Mouse (Mus musculus): ENCODE data around the gene Pea15a. TPM values are rescaled to one million over a fixed set of nuclear protein-coding genes. Genes with fewer than 3 reads are reported as not detected.
"Not testable (repeated sequence)": the region's sequence is repeated elsewhere in the genome, so short reads cannot be mapped to it uniquely, and the experiment has no call there.

The Pea15a gene
- 405 and 443 TPM in 2 replicates for polyA plus RNA-seq (2016; fragmentation: Nextera tagmentation; extraction: Ambion mirVana)

DNA sequence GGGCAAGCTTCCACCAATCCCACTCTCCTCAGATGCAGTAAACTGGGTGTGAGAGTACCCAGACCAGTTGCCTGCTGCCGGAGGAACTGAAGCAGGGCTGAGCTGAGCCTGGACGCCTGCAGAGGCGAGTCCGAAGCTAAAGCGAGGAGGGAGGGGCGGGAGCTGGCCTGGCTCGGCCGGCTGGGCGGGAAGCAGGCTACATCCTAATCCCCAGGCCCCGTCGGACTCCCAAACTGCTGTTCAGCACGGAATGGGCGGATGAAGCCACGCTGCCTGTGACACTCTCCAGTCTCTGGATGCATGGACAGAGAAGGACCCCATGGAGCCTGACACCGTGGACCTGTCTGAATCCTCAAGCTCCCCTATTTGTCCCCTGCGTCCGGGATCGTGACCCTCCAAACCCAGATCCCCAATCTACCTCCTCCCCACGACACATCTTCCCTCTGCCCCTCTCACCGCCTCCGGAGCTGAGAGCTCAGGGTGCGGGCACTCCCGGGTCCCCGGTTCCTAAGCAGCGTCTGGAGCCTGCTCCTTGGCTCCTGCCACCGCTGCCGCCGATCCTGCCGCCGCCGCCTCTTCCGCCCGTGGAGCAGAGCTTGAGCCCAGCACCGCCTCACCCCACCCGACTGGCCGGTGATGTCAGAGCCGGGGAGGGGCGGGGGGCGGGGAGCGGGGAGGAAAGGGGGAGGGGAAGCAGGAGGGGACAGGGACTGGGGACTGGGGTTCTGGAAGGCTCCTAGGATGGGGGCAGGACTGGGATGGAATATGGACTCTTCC, at the start of gene Pea15a:
TSS of gene Pea15a (minus strand) at position 664 of the 777 bp plus-strand sequence.
- Histone ChIP-seq H3K27ac (peak within 1 kb of the TSS; percentile 99), H3K9ac (peak within 1 kb of the TSS; percentile 91), H3K4me3 (replicated peaks) (peak within 1 kb of the TSS; percentile 84), H3K27me3 (no peaks in the 10 kb centered on the region), H3K4me2 (peak within 1 kb of the TSS; percentile 73), H3K4me1 (peaks cover 60% of the 10 kb centered on the region), H3K9me3 (no peaks in the 10 kb centered on the region), H3K36me3 (replicated peaks) (no peaks in the 10 kb centered on the region)
- under 1% methylated on average over 40 of the region's 40 CpGs for WGBS
- peak; percentile 74 for ATAC-seq (ENCODE audit: low FRiP score)

DNA sequence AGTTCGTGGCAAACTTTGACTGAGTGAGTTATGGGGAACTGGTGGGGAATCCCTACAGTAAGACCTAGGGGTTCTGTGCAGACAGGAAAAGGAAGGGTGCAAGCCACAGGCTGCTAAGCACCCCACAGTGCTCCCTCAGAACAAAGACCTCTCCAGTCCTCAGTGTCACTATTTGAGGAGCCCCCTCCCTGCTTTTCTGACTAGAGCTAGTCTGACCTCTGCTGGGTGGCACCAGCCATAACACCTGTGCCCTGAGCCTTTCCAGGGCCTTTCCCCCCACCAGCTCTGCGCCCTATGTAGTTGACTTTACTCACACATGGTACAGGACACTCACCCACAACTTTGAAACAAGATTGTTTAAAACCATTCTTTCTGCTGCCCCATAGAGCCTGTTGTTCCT, 41.1 kb upstream of the Pea15a start:
- H3K27ac ChIP-seq = no peak overlapping the region
- 46% methylated on average over 2 of the region's 2 CpGs for WGBS
- no peaks in the 10 kb centered on the region for H3K36me3 ChIP-seq (replicated peaks)

DNA sequence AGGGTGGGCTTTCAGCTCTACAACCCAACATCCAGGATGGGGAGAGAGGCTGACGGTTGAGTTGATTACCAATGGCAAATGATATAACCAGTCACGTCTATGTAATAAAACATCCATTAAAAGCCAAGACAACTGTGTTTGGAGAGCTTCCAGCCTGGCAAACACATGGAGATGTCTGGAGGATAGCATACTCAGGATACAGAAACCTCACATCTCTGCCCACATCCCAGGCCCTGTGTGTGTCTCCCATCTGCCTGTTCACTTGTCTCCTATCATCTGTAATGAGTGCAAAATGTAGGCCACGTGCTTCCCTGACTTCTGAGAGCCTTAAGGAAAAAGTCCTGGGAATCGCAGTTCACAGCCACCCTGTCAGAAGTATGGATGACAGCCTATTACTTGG, 40.6 kb upstream of the Pea15a start:
- 72% methylated on average over 4 of the region's 4 CpGs for WGBS
- peaks cover 25% of the 10 kb centered on the region for H3K4me1 ChIP-seq
- H3K36me3 ChIP-seq (replicated peaks) = no peaks in the 10 kb centered on the region
- H3K4me3 ChIP-seq (replicated peaks) = no peak overlapping the region
- H3K9ac ChIP-seq = no peak overlapping the region
- H3K4me2 ChIP-seq = no peak overlapping the region
- no peaks in the 10 kb centered on the region for H3K9me3 ChIP-seq
- no peak overlapping the region for H3K27ac ChIP-seq
- H3K27me3 ChIP-seq = peaks cover 12% of the 10 kb centered on the region
- ATAC-seq (ENCODE audit: low FRiP score) = no peak

More for the DNA sequence above, 41.1 kb upstream of the Pea15a start:
- H3K9me3 ChIP-seq = no peaks in the 10 kb centered on the region
- H3K4me2 ChIP-seq = no peak overlapping the region
- peaks cover 12% of the 10 kb centered on the region for H3K27me3 ChIP-seq
- ATAC-seq (ENCODE audit: low FRiP score) = peak; percentile 66
- peaks cover 20% of the 10 kb centered on the region for H3K4me1 ChIP-seq
- no peak overlapping the region for H3K4me3 ChIP-seq (replicated peaks)
- H3K9ac ChIP-seq = no peak overlapping the region

DNA sequence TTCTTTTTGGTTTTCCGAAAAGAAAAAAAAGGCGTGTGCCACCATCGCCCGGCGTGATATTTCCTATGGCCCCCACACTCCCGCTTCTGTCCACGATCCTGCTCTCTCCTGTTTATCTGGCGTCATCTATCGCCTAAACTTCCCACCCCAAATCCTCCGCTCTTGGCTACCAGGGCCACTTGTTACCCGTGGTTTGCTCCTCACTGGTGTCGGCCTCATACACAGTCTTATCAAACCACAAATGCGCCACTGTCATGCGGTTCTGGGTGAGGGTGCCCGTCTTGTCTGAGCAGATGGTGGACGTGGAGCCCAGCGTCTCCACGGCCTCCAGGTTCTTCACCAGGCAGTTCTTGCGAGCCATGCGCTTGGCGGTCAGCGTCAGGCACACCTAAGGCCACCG, 38.0 kb upstream of the Pea15a start:
- H3K4me1 ChIP-seq = peaks cover 35% of the 10 kb centered on the region
- 54% methylated on average over 23 of the region's 23 CpGs for WGBS
- H3K4me3 ChIP-seq (replicated peaks) = peak overlapping the region; percentile 4; the same call in 1 of the 2 replicates
- H3K9ac ChIP-seq; H3K36me3 ChIP-seq (replicated peaks); H3K4me2 ChIP-seq; H3K9me3 ChIP-seq; ATAC-seq (ENCODE audit: low FRiP score); H3K27ac ChIP-seq: not testable (repeated sequence)
- H3K27me3 ChIP-seq = peaks cover 12% of the 10 kb centered on the region

DNA sequence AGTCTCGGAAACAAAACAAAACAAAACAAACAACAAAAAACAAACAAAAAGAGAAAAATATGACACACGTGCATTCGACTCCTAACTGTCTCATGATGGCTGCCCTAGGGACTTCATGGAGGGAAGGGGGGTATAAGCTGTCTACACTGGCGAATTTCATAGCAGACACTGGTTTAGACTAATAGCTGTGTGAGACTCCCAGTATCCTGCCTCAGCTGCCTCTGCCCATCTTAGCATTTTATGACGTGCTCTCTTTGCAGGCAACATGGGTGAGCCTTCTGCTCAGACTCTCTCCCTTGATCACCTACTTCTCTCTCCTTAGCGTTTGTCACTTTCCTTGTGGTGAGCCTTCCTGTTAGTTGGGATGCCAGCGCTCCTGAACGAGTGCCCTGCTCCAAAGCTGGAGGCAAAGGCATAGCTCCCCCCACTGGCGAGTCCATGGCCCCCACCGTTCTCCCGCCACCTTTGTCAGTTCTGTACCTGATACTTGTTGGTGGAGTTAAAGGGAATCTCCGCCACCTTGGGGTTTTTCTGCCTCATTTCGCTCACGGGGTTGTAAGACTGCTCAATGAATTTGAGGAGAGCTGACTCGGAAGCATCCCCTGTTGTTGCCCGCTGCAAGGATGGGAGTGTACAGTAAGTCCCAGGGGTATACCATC, 37.1 kb upstream of the Pea15a start:
- H3K27ac ChIP-seq = peak overlapping the region; percentile 81; the same call in 1 of the 2 replicates
- peaks cover 12% of the 10 kb centered on the region for H3K27me3 ChIP-seq
- no peaks in the 10 kb centered on the region for H3K36me3 ChIP-seq (replicated peaks)
- peaks cover 35% of the 10 kb centered on the region for H3K4me1 ChIP-seq
- no peaks in the 10 kb centered on the region for H3K9me3 ChIP-seq
- no peak overlapping the region; the same call in 1 of the 2 replicates for H3K4me3 ChIP-seq (replicated peaks)
- 29% methylated on average over 16 of the region's 16 CpGs for WGBS
- ATAC-seq (ENCODE audit: low FRiP score) = 0 out of 2 replicates have a peak, but pooled peaks have one; percentile 5
- H3K9ac ChIP-seq = no peak overlapping the region
- peak overlapping the region; percentile 6 for H3K4me2 ChIP-seq

DNA sequence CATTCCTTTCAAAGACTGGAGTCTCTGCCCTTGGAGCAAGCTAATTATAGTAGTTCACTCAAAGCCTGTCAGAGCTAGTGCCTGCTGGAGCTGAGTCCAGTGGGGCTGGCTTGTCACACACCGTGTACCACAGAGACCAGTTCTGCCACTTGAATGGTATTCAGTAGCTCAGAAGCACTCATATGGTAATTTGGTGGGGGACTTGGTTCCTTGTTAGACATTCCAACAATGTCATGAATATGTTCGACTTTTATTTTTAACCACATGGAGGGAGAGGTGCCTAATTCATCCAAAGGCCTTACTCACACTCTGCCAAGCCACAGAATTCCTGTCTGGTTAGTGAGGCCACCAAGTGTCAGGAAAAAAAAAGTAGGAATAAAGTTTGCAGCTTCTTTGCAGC, 35.8 kb upstream of the Pea15a start:
- 11% methylated on average over 2 of the region's 2 CpGs for WGBS
- ATAC-seq (ENCODE audit: low FRiP score) = peak; percentile 92
- Histone ChIP-seq H3K27ac (peak overlapping the region; percentile 81), H3K27me3 (peaks cover 12% of the 10 kb centered on the region), H3K4me3 (replicated peaks) (no peak overlapping the region), H3K9me3 (no peaks in the 10 kb centered on the region), H3K4me1 (peaks cover 35% of the 10 kb centered on the region), H3K9ac (no peak overlapping the region), H3K36me3 (replicated peaks) (no peaks in the 10 kb centered on the region), H3K4me2 (no peak overlapping the region)

DNA sequence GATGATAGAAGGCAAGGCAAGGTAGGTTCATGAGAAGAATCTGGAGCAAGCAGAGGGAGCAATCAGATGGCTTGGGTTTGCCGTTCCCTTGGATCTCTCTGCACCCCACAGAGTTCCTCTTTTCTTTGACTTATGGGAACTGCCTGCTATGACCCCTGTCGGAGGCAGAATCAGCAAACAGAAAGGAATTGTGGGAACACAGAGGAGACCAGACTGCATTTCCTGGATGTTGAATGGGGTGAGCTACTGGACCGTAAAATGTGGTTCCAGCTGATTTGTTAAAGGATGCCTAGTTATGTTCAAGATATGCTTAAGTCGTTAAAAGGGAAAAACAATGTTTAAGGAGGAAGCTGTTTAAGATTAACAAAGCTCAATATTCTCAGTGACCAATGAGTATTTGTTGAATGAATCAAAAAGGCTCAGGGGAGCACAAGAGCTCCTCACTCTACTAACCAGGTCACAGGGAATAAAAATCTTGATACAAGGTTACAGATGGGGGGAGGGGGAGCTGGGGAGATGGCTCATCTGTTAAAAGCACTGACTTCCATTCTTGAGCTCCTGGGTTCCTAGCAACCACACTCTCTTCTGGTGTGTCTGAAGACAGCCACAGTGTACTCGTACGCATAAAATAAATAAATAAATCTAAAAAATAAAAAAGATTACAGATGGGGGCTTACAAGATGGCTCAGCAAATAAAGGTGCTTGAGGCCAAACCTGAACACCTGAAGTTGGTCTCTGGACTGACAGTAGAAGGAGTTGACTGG, 34.5 kb upstream of the Pea15a start:
- Histone ChIP-seq H3K4me2 (no peak overlapping the region), H3K27ac (peak overlapping the region; percentile 73; the same call in 1 of the 2 replicates), H3K9me3 (no peaks in the 10 kb centered on the region), H3K27me3 (peaks cover 12% of the 10 kb centered on the region), H3K36me3 (replicated peaks) (no peaks in the 10 kb centered on the region), H3K4me3 (replicated peaks) (no peak overlapping the region), H3K4me1 (peaks cover 35% of the 10 kb centered on the region), H3K9ac (no peak overlapping the region)
- WGBS = 38% methylated on average over 6 of the region's 6 CpGs
- no peak for ATAC-seq (ENCODE audit: low FRiP score)

DNA sequence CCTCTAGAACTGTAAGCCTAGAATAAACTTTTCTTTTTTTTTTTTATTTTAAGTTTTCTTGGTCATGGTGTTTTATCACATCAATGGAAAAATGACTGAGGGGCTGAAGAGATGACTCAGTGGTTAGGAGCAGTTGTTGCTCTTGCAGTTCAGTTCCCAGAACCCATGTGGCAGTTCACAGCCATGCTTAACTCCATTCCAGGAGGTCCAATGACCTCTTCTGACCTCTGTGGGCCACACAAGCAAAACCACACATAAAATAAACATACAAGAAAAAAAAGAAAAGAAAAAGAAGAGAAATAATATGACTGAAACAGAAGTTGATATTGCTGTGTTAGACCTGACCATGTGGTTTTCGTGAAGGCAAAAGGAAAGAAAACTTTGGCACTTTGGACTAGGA, 22.6 kb upstream of the Pea15a start:
- no peak overlapping the region for H3K9ac ChIP-seq
- 84% methylated on average over 1 of the region's 1 CpGs for WGBS
- H3K36me3 ChIP-seq (replicated peaks) = no peaks in the 10 kb centered on the region
- no peak overlapping the region for H3K4me2 ChIP-seq
- H3K4me3 ChIP-seq (replicated peaks) = no peak overlapping the region
- H3K27ac ChIP-seq = no peak overlapping the region
- no peaks in the 10 kb centered on the region for H3K27me3 ChIP-seq
- no peaks in the 10 kb centered on the region for H3K9me3 ChIP-seq
- H3K4me1 ChIP-seq = no peaks in the 10 kb centered on the region
- no peak for ATAC-seq (ENCODE audit: low FRiP score)

DNA sequence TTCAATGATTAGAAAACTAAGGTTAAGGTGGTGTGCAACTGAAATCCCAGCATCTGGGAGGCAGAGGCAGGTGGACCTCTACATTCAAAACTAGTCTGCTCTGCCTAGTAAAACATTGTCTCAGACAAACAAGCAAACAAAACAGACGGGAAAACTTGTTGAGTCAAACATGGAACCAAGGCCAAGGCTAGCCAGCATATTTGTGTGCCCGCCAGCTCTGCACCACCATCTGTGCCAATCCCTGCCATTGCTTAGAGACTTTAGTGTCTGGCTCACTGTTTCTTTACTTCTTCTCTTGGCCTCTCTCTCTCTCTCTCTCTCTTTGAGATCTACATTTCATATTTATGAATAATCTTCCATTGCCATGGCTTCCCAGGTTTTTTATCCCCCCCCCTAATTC, 21.6 kb upstream of the Pea15a start:
- 86% methylated on average over 2 of the region's 2 CpGs for WGBS
- no peaks in the 10 kb centered on the region for H3K4me1 ChIP-seq
- H3K27me3 ChIP-seq = no peaks in the 10 kb centered on the region
- no peaks in the 10 kb centered on the region for H3K36me3 ChIP-seq (replicated peaks)
- no peak overlapping the region for H3K9ac ChIP-seq
- no peak overlapping the region for H3K27ac ChIP-seq
- H3K4me2 ChIP-seq = no peak overlapping the region
- no peaks in the 10 kb centered on the region for H3K9me3 ChIP-seq
- no peak for ATAC-seq (ENCODE audit: low FRiP score)
- no peak overlapping the region for H3K4me3 ChIP-seq (replicated peaks)

DNA sequence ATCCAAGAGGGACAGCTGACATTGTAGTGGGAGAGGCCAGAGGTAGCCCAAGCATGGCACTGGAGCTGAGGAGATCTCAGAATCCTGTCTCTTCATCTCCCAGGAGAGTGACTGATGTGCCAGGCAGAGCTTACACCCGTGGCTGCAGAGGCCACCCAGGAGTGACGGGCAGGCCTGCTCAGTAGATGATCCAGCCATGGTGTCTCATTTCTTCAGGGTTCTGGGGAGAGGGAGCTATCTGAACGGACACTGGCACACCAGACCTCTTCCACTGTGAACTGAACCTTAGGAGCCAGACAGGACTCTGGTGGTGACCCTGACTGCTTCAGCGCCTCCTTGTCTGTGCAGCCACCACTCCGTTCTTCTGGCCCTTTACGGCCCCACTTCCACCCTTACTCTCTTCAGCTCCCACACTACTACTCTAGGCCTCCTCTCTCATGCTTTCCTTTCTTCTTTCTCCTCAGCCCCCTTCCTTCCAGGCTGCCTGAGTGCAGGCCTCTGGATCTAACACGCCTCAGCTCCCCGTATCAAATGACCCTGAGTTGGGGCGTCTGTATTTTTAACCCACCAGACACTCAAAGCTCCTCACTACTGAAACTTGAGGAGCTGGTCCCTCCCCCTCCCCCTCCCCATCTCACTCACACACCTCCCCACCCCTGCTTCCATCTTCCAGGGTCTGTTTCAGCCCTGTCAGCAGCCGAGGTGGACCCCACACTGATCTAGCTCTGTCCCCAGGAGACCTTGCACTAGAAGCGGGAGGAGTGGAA, 14.9 kb upstream of the Pea15a start:
- Histone ChIP-seq H3K4me3 (replicated peaks) (no peak overlapping the region), H3K27ac (peak overlapping the region; percentile 57), H3K9me3 (no peaks in the 10 kb centered on the region), H3K27me3 (no peaks in the 10 kb centered on the region), H3K4me2 (no peak overlapping the region), H3K4me1 (peaks cover 57% of the 10 kb centered on the region), H3K9ac (peak overlapping the region; percentile 21; the same call in 1 of the 2 replicates), H3K36me3 (replicated peaks) (no peaks in the 10 kb centered on the region)
- WGBS = 43% methylated on average over 11 of the region's 11 CpGs
- ATAC-seq (ENCODE audit: low FRiP score) = no peak

DNA sequence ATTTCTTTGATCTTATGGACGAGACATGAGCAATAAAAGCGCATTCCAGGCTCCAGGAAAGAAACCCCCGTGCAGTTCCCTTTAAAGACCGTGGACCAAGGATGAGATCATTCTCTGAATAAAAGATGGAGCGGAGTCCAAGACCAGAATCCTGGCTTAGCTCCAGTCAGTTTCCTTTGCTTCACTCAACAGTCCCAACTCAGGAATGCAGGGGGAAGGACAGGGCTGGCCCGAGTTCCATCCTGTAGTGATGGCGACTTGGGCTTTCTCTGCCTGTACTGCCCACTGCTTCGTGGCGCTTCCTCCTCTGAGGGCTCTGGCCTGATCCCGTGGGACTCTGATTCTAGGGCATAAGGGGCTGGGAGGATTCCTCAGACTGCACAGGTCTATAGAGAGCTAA, 13.8 kb upstream of the Pea15a start:
- Histone ChIP-seq H3K4me1 (peaks cover 57% of the 10 kb centered on the region), H3K9ac (no peak overlapping the region)

More for the DNA sequence above, 13.8 kb upstream of the Pea15a start:
- Histone ChIP-seq H3K4me2 (no peak overlapping the region), H3K9me3 (no peaks in the 10 kb centered on the region), H3K27ac (peak overlapping the region; percentile 81), H3K36me3 (replicated peaks) (no peaks in the 10 kb centered on the region), H3K27me3 (no peaks in the 10 kb centered on the region), H3K4me3 (replicated peaks) (no peak overlapping the region)
- ATAC-seq (ENCODE audit: low FRiP score) = peak; percentile 57; the same call in 1 of the 2 replicates
- WGBS = 47% methylated on average over 10 of the region's 10 CpGs
